Mouse (Mus musculus) stomach, embryonic 15.5 days (tissue): ENCODE measurements around the gene Actn1. TPM values are rescaled to one million over a fixed set of nuclear protein-coding genes. Genes with fewer than 3 reads are reported as not detected.
A peak's percentile ranks its signal among the peaks of the same experiment; 100 is the strongest.

ENCODE experiments used
- ATAC-seq: fragments of 200-750 bp; cut with Nextera tagmentation; 2 replicates; pipeline ENCODE4 v1.8.0; 2017; ENCODE audit warnings: low read depth, moderate number of reproducible peaks, moderate TSS enrichment; ENCODE audit not compliant: insufficient read depth, low FRiP score
- H3K27ac ChIP-seq: fragments of 300-500 bp; sonication (generic); 2 replicates; pipeline ENCODE4 v1.5.1; 2015; ENCODE audit warnings: mild to moderate bottlenecking, inconsistent platforms
- H3K27me3 ChIP-seq: fragments of 300-500 bp; sonication (generic); replicated peaks from 2 replicates; pipeline ENCODE4 v1.6.1; 2015; ENCODE audit warnings: inconsistent platforms
- H3K36me3 ChIP-seq: fragments of 300-500 bp; sonication (generic); 2 replicates; pipeline ENCODE4 v1.6.1; 2015; ENCODE audit warnings: inconsistent platforms
- H3K4me1 ChIP-seq: fragments of 300-500 bp; sonication (generic); 2 replicates; pipeline ENCODE4 v1.6.1; 2015; ENCODE audit warnings: inconsistent platforms
- H3K4me2 ChIP-seq: fragments of 300-500 bp; sonication (generic); 2 replicates; pipeline ENCODE4 v1.6.1; 2015; ENCODE audit warnings: mild to moderate bottlenecking, inconsistent platforms
- H3K4me3 ChIP-seq: fragments of 300-500 bp; sonication (generic); replicated peaks from 2 replicates; pipeline ENCODE4 v1.5.1; 2015; ENCODE audit warnings: inconsistent platforms
- H3K9ac ChIP-seq: fragments of 300-500 bp; sonication (generic); 2 replicates; pipeline ENCODE4 v1.6.1; 2015; ENCODE audit warnings: inconsistent platforms
- H3K9me3 ChIP-seq: fragments of 300-500 bp; sonication (generic); 2 replicates; pipeline ENCODE4 v1.6.1; 2016; ENCODE audit warnings: inconsistent platforms
- WGBS: fragments of 180-500 bp; shearing (Covaris S2); methylation state at CpG from one replicate; pipeline ENCODE4 v1.1.7; 2015; 5-methylcytosine and 5-hydroxymethylcytosine counted together
- polyA plus RNA-seq: library from polyadenylated mRNA; unstranded; fragments of >200 nt; fragmentation: Nextera tagmentation; extraction: Ambion mirVana; gene quantifications from 2 replicates; pipeline ENCODE4 v1.2.1, GENCODE M21; 2015

Gene Actn1
- polyA plus RNA-seq, 1 experiment from 2014 or later, result 61.2 TPM

DNA sequence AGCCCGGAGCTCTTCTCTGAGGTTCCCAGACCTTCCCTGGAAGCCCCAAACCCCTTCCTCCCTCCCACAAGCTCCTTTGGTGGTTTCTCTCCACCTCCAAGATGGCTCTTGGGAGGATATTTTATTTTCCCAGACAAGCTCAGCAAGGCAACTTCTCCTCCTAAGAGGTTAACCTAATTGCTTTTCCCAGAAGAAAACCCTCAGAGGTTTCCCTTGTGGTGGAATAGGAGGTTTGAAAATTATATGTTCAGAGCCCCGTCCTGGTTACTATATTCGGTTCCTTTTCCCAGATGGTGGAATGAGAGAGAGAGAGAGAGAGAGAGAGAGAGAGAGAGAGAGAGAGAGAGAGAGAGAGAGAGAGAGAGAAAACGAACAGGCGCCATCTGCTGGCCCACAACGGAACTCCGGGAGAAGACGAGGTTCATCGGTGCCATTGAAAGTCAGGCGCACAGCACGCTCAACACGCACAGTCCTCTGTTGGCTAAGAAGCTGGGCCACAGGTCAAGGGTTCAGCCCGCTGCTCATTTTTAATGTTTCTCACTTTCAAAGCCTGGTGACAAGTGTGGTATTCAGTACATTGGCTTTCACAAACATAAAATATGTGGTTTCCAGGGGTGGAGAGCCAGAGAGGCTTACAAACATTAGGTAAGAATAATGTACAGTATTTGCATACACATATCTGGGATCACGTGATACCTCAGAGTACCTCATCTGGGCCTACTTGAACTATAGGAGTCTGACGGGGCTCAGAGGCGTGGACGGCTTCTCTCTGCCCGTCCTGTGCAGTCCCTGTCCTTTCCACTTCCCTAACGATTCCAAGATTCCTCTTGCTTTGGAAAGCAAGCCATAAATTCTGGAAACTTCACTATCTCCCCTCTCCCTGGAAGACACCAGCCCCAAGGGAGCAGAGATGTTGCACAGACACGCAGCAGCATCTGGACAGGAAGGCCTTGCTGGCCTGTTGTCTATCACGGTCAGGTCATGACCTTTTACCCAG lies 113.6 kb downstream of the Actn1 start:
- H3K27ac ChIP-seq, result peak overlapping the region; percentile 73
- WGBS, result 28% methylated on average over 21 of the region's 21 CpGs

DNA sequence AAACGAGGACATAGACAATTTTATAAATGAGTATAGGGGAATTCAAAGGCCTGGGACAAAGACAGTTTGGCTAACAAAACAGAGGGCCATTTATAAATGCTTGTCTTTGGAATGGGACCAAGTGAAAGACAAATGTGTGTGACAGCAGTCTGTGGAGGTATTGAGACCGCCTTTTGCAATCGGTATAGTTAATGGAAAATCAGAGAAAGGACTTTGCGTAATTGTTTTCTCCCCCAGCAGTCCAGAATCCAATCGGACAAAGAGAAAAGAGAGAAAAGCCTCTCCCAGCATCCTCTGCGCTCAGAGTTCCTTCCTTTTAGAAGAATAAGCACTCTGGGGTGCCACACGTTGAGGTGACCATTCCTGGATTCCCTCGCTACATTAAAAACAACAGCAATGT lies 114.8 kb downstream of the Actn1 start:
- no peaks in the 10 kb centered on the region for H3K36me3 ChIP-seq
- peaks cover 12% of the 10 kb centered on the region for H3K4me1 ChIP-seq
- H3K27ac ChIP-seq, result no peak overlapping the region
- H3K4me3 ChIP-seq, result no peak overlapping the region
- no peaks in the 10 kb centered on the region for H3K27me3 ChIP-seq
- no peak overlapping the region for H3K4me2 ChIP-seq
- H3K9me3 ChIP-seq, result no peaks in the 10 kb centered on the region
- no peak overlapping the region for H3K9ac ChIP-seq
- WGBS, result 57% methylated on average over 8 of the region's 8 CpGs
- no peak for ATAC-seq

More for the DNA sequence above, 113.6 kb downstream of the Actn1 start:
- peak; percentile 67 for ATAC-seq
- Histone ChIP-seq H3K4me1 (peaks cover 6% of the 10 kb centered on the region), H3K27me3 (no peaks in the 10 kb centered on the region), H3K4me3 (no peak overlapping the region), H3K4me2 (no peak overlapping the region), H3K9ac (no peak overlapping the region), H3K9me3 (no peaks in the 10 kb centered on the region), H3K36me3 (no peaks in the 10 kb centered on the region)

DNA sequence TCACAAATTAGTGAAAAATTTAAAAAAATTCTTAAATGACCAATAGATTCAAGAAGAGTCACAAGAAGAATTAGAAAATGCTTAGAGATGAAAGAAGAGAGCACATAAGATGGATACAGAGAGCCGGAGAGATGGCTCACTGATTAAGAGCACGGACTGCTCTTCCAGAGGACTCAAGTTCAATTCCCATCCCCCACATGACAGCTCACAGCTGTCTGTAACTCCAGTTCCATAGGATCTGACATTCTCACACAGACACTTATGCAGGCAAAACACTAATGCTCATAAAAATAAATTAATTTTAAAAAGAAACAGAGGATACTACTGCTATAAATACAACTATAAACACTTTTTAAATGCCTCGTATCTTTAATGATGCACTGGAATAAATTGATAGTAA lies 115.3 kb downstream of the Actn1 start:
- no peak overlapping the region for H3K27ac ChIP-seq
- 47% methylated on average over 3 of the region's 3 CpGs for WGBS
- H3K4me3 ChIP-seq, result no peak overlapping the region
- no peak overlapping the region for H3K4me2 ChIP-seq
- peaks cover 12% of the 10 kb centered on the region for H3K4me1 ChIP-seq
- H3K9me3 ChIP-seq, result no peaks in the 10 kb centered on the region
- ATAC-seq, result no peak
- no peak overlapping the region for H3K9ac ChIP-seq
- no peaks in the 10 kb centered on the region for H3K27me3 ChIP-seq
- no peaks in the 10 kb centered on the region for H3K36me3 ChIP-seq

DNA sequence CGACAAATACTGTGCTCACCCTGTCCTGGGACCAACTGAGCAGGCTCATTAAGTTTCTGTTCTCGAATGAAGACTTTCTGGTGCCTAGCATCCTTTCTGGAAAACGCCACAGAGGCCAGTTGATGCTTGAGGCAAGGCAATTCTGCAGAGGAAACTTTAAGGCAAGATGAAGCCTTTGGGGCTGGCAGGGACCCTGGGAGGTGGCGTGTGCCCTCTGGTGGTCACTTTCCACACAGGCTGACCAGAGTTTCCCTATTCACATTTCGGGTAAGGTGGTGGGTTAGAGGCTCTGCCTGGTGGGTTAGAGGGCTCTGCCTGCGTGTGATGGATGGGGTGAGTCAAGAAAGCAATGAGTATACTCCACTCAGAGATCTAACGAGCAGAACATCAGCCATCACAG lies 118.7 kb downstream of the Actn1 start:
- ATAC-seq, result no peak
- H3K4me3 ChIP-seq, result no peak overlapping the region
- H3K27me3 ChIP-seq, result no peaks in the 10 kb centered on the region
- no peak overlapping the region for H3K9ac ChIP-seq
- H3K9me3 ChIP-seq, result no peaks in the 10 kb centered on the region
- no peak overlapping the region for H3K4me2 ChIP-seq
- H3K27ac ChIP-seq, result no peak overlapping the region
- H3K36me3 ChIP-seq, result no peaks in the 10 kb centered on the region
- 16% methylated on average over 7 of the region's 7 CpGs for WGBS
- peaks cover 7% of the 10 kb centered on the region for H3K4me1 ChIP-seq

DNA sequence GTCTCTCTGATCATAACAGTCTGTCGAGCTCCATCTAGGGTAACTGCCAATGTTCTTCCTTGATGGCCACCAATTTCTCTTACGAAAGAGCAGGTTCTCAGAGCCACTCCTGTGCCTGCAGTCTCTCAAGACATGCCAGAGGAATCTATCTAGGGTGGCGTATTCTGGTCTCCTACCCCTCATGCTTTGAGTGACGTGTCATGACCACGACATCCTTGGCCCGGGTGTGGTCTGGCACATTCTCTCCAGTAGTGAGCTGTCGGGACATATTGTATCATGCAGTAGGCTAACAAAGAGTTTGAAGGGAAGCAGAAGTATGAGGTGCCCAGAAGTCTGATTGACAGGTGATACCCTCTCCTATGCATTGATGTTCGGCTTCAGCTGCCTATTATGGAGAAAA lies 119.2 kb downstream of the Actn1 start:
- Histone ChIP-seq H3K4me2 (no peak overlapping the region), H3K36me3 (no peaks in the 10 kb centered on the region), H3K27me3 (no peaks in the 10 kb centered on the region), H3K9me3 (no peaks in the 10 kb centered on the region), H3K4me3 (no peak overlapping the region), H3K27ac (no peak overlapping the region), H3K9ac (no peak overlapping the region), H3K4me1 (peaks cover 7% of the 10 kb centered on the region)
- ATAC-seq, result no peak
- 70% methylated on average over 8 of the region's 8 CpGs for WGBS

DNA sequence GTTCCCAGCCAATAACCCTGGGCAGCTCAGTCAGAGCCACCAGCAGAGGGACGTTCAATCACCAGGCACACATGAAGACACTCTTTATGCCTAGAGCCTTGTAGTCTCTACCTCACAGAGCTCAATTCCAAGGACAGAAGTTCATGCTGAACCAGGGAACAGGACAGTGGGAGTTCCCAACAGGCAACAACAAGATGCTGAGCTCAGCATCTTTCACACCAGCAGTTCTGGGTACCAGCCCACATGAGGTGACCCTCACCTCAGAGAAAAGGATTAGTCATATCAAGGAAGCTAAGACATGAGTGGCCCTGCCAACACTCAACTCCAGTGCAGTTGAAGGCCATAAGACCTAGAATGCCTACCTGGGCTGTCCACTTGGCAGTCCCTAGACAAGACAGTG lies 122.4 kb downstream of the Actn1 start:
- H3K4me3 ChIP-seq, result no peak overlapping the region
- H3K27ac ChIP-seq, result no peak overlapping the region
- ATAC-seq, result no peak
- H3K9ac ChIP-seq, result no peak overlapping the region
- no peaks in the 10 kb centered on the region for H3K9me3 ChIP-seq
- H3K4me2 ChIP-seq, result no peak overlapping the region
- H3K36me3 ChIP-seq, result no peaks in the 10 kb centered on the region
- no peaks in the 10 kb centered on the region for H3K27me3 ChIP-seq
- H3K4me1 ChIP-seq, result peaks cover 9% of the 10 kb centered on the region
- 69% methylated on average over 1 of the region's 1 CpGs for WGBS

DNA sequence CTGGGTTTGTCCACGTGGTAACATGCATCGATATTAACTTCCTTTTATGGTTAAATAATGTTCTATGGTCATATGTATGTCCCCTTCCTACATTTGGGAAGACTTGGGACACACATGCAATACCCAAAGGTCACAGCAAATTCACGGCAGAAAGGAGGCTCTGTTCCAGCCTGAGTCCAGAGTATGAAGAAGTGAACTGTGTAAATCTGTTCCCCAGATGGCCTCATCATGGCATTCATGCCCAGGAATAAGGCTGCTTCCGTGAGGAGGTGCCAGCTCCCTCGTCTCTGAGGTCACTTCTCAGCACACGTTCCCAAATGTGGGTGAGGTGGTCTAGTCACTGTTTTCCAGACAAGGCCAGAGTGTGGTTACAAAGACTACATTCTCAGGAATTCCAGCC lies 122.9 kb downstream of the Actn1 start:
- no peaks in the 10 kb centered on the region for H3K9me3 ChIP-seq
- no peak for ATAC-seq
- H3K9ac ChIP-seq, result no peak overlapping the region
- H3K4me3 ChIP-seq, result no peak overlapping the region
- peaks cover 9% of the 10 kb centered on the region for H3K4me1 ChIP-seq
- H3K27me3 ChIP-seq, result no peaks in the 10 kb centered on the region
- H3K27ac ChIP-seq, result no peak overlapping the region
- no peak overlapping the region for H3K4me2 ChIP-seq
- no peaks in the 10 kb centered on the region for H3K36me3 ChIP-seq
- 80% methylated on average over 6 of the region's 6 CpGs for WGBS

DNA sequence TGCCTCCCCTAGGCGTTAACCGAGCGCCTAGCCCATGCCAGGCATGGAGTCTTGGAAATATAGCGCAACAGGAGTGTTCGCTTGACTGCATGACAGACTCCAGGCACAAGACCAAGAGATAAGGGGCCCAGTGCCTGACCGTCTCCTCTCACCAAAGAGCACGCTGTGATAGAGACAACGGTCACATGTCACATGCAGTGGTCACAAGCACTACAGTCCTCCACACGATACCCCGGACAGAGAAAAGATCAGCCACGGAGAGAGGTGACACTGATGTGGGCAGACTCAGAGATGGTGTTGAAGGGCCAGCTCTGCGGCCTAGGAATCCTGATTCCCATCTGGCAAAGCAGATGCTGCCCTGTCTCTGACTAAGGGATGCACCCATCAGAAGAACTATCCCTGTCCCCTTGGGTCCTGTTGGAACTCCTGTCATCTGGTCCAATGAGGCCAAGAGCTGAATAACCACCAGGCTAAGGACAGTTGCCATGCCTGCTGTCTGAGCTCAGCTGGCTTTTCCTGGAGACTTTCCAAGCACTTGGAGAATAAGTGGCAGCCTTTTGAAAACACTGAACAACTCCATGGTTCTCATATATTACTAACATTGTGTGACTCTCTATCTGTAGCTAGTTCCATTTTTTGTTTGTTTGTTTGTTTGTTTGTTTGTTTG lies 123.8 kb downstream of the Actn1 start:
- no peak for ATAC-seq
- H3K27ac ChIP-seq, result no peak overlapping the region
- WGBS, result 88% methylated on average over 12 of the region's 12 CpGs
- no peaks in the 10 kb centered on the region for H3K27me3 ChIP-seq
- no peaks in the 10 kb centered on the region for H3K36me3 ChIP-seq
- H3K4me1 ChIP-seq, result peaks cover 16% of the 10 kb centered on the region
- H3K4me2 ChIP-seq, result no peak overlapping the region
- H3K4me3 ChIP-seq, result no peak overlapping the region
- H3K9me3 ChIP-seq, result no peaks in the 10 kb centered on the region
- no peak overlapping the region for H3K9ac ChIP-seq

DNA sequence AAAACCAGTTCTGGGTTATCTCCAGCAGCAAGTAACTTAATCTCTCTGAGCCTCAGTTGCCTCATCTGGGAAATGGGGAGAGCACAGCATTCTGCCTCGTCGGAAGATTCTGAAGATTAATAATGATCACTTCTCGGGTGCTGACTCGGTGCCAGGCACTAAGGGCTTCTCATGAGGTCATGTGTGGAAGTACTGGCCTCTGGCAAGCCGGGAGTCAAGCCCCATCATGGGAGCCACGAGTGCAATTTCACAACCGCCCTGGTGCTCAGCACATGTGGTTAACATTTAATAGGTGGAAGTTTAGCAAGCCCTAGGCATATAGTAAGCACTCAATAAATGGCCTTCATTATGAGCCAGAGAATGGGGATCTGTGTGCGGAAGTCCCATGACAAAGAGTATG lies 125.0 kb downstream of the Actn1 start:
- Histone ChIP-seq H3K4me3 (no peak overlapping the region), H3K4me1 (peaks cover 20% of the 10 kb centered on the region), H3K36me3 (no peaks in the 10 kb centered on the region), H3K9me3 (no peaks in the 10 kb centered on the region), H3K4me2 (no peak overlapping the region), H3K27ac (no peak overlapping the region), H3K9ac (no peak overlapping the region), H3K27me3 (no peaks in the 10 kb centered on the region)
- ATAC-seq, result no peak
- 78% methylated on average over 8 of the region's 8 CpGs for WGBS

DNA sequence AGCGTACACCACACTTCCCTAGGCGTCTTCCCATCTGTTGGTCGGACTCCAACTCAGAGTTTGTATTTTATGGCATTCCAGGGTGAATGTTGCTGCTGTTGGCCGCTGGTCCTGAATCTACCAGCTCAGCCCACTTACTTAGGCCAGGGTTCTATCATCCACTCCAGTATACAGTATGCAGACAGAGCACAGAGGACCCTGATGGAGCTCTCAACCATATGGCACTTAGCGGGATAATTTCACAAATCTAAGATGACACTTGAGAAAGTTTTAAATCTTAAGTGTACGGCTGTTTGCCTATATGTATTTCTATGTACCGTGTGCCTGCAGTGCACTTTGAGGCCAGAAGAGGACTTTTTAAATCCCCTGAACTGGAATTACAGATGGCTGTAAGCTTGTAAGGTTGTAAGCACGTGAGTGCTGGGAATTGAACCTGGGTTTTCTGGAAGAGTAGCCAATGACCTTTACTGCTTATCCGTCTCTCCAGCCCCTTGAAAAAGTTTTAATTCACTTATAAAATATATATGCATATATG lies 127.1 kb downstream of the Actn1 start:
- Histone ChIP-seq H3K9me3 (no peaks in the 10 kb centered on the region), H3K27ac (peak overlapping the region; percentile 98), H3K4me3 (no peak overlapping the region), H3K9ac (no peak overlapping the region), H3K4me1 (peaks cover 28% of the 10 kb centered on the region), H3K36me3 (no peaks in the 10 kb centered on the region), H3K27me3 (no peaks in the 10 kb centered on the region), H3K4me2 (peak overlapping the region; percentile 70)
- no peak for ATAC-seq
- WGBS, result 40% methylated on average over 9 of the region's 9 CpGs

DNA sequence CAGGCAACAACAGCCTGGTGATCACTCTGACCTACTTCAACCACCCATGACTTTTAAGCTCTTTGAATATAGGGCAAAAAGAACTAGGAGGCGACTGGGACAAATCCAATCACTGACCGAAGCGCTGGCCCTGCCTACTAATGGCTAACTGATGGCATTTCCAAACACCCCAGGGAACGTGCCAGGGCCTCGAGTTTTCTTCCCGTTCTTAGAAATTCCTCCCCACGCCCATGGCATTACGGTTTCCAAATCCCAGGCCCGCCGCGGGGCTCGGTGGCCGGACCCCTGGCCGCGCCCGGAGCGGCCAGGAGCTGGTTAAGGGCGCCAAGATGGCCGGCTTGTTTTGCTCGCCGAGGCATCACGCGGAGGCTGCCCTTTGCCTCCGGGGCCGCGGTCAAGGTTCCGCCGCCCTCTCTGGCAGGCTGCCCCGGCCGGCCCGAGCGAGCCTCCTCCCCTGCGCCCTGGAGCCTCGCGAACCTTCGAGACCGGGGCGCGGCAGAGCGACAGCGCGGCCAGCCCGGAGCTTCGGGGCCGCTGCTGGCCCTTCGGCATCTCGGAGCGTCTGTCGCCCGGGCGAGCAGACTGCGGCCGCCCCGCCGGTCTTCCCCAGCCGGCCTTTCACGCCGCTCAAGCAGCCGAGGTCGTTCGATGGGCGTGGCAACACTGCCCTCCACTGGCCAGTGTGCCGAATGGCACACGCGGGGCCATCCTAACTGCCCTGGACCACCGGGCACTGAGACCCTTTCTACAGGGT lies 127.7 kb downstream of the Actn1 start:
- peak; percentile 86 for ATAC-seq
- Histone ChIP-seq H3K4me2 (peak overlapping the region; percentile 70), H3K27me3 (no peaks in the 10 kb centered on the region), H3K4me1 (peaks cover 28% of the 10 kb centered on the region), H3K4me3 (peak overlapping the region; percentile 58), H3K36me3 (no peaks in the 10 kb centered on the region), H3K27ac (peak overlapping the region; percentile 98), H3K9me3 (no peaks in the 10 kb centered on the region), H3K9ac (peak overlapping the region; percentile 83)
- under 1% methylated on average over 66 of the region's 66 CpGs for WGBS
